In the genomic region with DNA sequence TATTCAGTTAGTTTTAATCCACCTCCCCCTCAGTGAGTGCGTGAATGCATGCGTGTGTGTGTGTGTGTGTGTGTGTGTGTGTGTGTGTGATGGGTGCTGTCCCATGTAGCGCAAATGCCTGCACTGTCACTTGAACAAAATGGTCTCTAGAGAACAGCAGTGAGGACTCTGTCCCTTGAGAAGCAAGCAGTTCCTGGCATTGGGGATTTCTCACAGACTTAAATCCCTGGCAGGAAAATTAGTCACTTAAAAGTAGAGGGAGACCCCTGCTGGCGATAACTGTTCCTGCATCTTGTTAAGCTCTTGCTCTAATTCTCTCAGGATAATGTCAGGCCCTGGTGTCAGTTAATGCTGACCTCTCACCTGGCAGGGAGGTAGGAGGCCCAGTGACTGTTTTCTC, we compare ENCODE assay signal across 8 mouse cellular contexts. TPM values are rescaled to one million over a fixed set of nuclear protein-coding genes. Genes with fewer than 3 reads are reported as not detected.
DNase-seq lines count a peak whose midpoint lies in the region; ATAC-seq and TF ChIP-seq lines count a peak whose summit lies in the region.

No protein-coding gene starts in this region.

- peaks cover 14% of the 10 kb centered on the region for H3K36me3 ChIP-seq in forebrain, embryonic 12.5 days (replicated peaks)
- H3K36me3 ChIP-seq in hindbrain, embryonic 12.5 days = peaks cover 13% of the 10 kb centered on the region; the same call in 1 of the 2 replicates

- WGBS in forebrain, embryonic 12.5 days = 48% methylated on average over 4 of the region's 4 CpGs
- 51% methylated on average over 4 of the region's 4 CpGs for WGBS in hindbrain, embryonic 12.5 days

- H3K9me3 ChIP-seq in forebrain, embryonic 12.5 days = no peaks in the 10 kb centered on the region
- no peaks in the 10 kb centered on the region for H3K9me3 ChIP-seq in hindbrain, embryonic 12.5 days (replicated peaks)

- TF ChIP-seq CTCF in Patski (IDR thresholded peaks at IDR 0.05) = peak; percentile 85

- peaks cover 17% of the 10 kb centered on the region for H3K4me1 ChIP-seq in forebrain, embryonic 12.5 days
- H3K4me1 ChIP-seq in hindbrain, embryonic 12.5 days = peaks cover 25% of the 10 kb centered on the region

- POLR2A ChIA-PET in Patski (lab: Charles Lee) = interaction anchor here (0.7 kb wide), 1 partner anchor 500 kb away, joined by 4 read pairs; no protein-coding TSS in a partner anchor

- no peaks in the 10 kb centered on the region for H3K27me3 ChIP-seq in Patski
- H3K27me3 ChIP-seq in forebrain, embryonic 12.5 days = no peaks in the 10 kb centered on the region
- no peaks in the 10 kb centered on the region for H3K27me3 ChIP-seq in hindbrain, embryonic 12.5 days

- H3K27ac ChIP-seq in forebrain, embryonic 12.5 days = no peak overlapping the region
- H3K27ac ChIP-seq in hindbrain, embryonic 12.5 days = no peak overlapping the region

- no peak for DNase-seq in Patski (ENCODE audit: low read depth, low spot score)
- peak; percentile 65 for DNase-seq in c-Kit-positive CD71-negative TER-119-negative erythroid progenitor cells, embryonic 14.5 days (ENCODE audit: low read depth)
- DNase-seq in layer of hippocampus, postnatal 14 days (ENCODE audit: low spot score in 2 of 2) = peak; percentile 76 to 90
- peak; percentile 41 to 79 for DNase-seq in lung, postnatal 4 days
- peak; percentile 52 for DNase-seq in right cerebral cortex, postnatal 25 days

- H3K4me2 ChIP-seq in forebrain, embryonic 12.5 days = no peak overlapping the region
- no peak overlapping the region for H3K4me2 ChIP-seq in hindbrain, embryonic 12.5 days (replicated peaks)

- ATAC-seq in Patski = no peak
- ATAC-seq in forebrain, embryonic 12.5 days (ENCODE audit: low FRiP score) = peak; percentile 62
- peak; percentile 48; the same call in 1 of the 2 replicates for ATAC-seq in hindbrain, embryonic 12.5 days (ENCODE audit: low FRiP score)
- ATAC-seq in monocyte, adult 5-6 weeks (replicated peaks; ENCODE audit: insufficient number of reproducible peaks, low FRiP score, low TSS enrichment, poor library complexity, severe bottlenecking) = no peak

- in situ Hi-C loops in Patski (cut with MboI; ENCODE audit: low pct_unique_long_range_greater_than_20kb) = loop anchor here (10.0 kb wide), 1 partner anchor 121 kb away; no protein-coding TSS in a partner anchor

- H3K9ac ChIP-seq in forebrain, embryonic 12.5 days = peak overlapping the region; percentile 33; the same call in 1 of the 2 replicates
- H3K9ac ChIP-seq in hindbrain, embryonic 12.5 days = no peak overlapping the region

- no peak overlapping the region for H3K4me3 ChIP-seq in forebrain, embryonic 12.5 days (replicated peaks)
- no peak overlapping the region for H3K4me3 ChIP-seq in hindbrain, embryonic 12.5 days

- CTCF ChIA-PET in Patski (lab: Charles Lee) = interaction anchor here (0.6 to 4.4 kb wide), 15 partner anchors 9 to 365 kb away, joined by 3 to 23 read pairs (median 4); no protein-coding TSS in a partner anchor

RNA-seq across cellular contexts. Expression of a gene that starts 36.2 kb away (rescaled TPM):
- polyA plus RNA-seq in Patski (2021) = 196 TPM
- 68.8 and 69.2 TPM in 2 replicates for polyA plus RNA-seq in forebrain, embryonic 12.5 days (2016; fragmentation: Nextera tagmentation; extraction: Ambion mirVana)
- 84.7 and 86.7 TPM in 2 replicates for polyA plus RNA-seq in hindbrain, embryonic 12.5 days (2016; fragmentation: Nextera tagmentation; extraction: Ambion mirVana)
- total RNA-seq in layer of hippocampus, postnatal 14 days (2021) = 10 to 100 TPM; 50.7 to 58.4 TPM
- 10.4 to 43.3 TPM (median 12.9 TPM) in 3 replicates for total RNA-seq in monocyte, adult 5-6 weeks (2017)

Comparison
In these comparisons a context has a peak if more than half of its experiments do, and no peak if none do; other contexts are left out.
1. ATAC-seq: peak in forebrain, embryonic 12.5 days (single experiment) and hindbrain, embryonic 12.5 days (single experiment); none in Patski (single experiment) and monocyte, adult 5-6 weeks (single experiment).